Mouse (Mus musculus) liver, postnatal 0 days (tissue): Measurements from ENCODE around the gene Grrp1. TPM values are rescaled to one million over a fixed set of nuclear protein-coding genes. Genes with fewer than 3 reads are reported as not detected.
"Not testable (repeated sequence)": the region's sequence is repeated elsewhere in the genome, so short reads cannot be mapped to it uniquely, and the experiment has no call there.

Experiments used
- ATAC-seq: fragments of 200-750 bp; cut with Nextera tagmentation; 2 replicates; pipeline ENCODE4 v1.8.0; 2017; ENCODE audit warnings: mild to moderate bottlenecking, moderate library complexity
- DNase-seq: peaks from one replicate; pipeline ENCODE4 v3.0.0-alpha.2; 2016
- H3K27ac ChIP-seq: fragments of 300-500 bp; sonication (generic); 2 replicates; pipeline ENCODE4 v1.5.1; 2014; ENCODE audit warnings: antibody characterized with exemption, moderate library complexity, mild to moderate bottlenecking, low read depth
- H3K27me3 ChIP-seq: fragments of 300-500 bp; sonication (generic); 2 replicates; pipeline ENCODE4 v1.6.1; 2014; ENCODE audit warnings: low read length, control low read depth, mixed read lengths; ENCODE audit not compliant: insufficient read depth
- H3K36me3 ChIP-seq: fragments of 300-500 bp; sonication (generic); replicated peaks from 2 replicates; pipeline ENCODE4 v1.6.1; 2014; ENCODE audit warnings: mild to moderate bottlenecking, control low read depth, low read length, moderate library complexity, mixed read lengths; ENCODE audit not compliant: insufficient read depth
- H3K4me1 ChIP-seq: fragments of 300-500 bp; sonication (generic); 2 replicates; pipeline ENCODE4 v1.6.1; 2014; ENCODE audit warnings: antibody characterized with exemption, mild to moderate bottlenecking, control low read depth; ENCODE audit not compliant: insufficient read depth
- H3K4me2 ChIP-seq: fragments of 300-500 bp; sonication (generic); 2 replicates; pipeline ENCODE4 v1.6.1; 2014; ENCODE audit warnings: low read depth, mild to moderate bottlenecking, low read length, moderate library complexity, mixed read lengths
- H3K4me3 ChIP-seq: fragments of 300-500 bp; sonication (generic); 2 replicates; pipeline ENCODE4 v1.5.1; 2014; ENCODE audit warnings: low read depth, low read length
- H3K9ac ChIP-seq: fragments of 300-500 bp; sonication (generic); replicated peaks from 2 replicates; pipeline ENCODE4 v1.6.1; 2014; ENCODE audit warnings: mild to moderate bottlenecking, moderate library complexity
- H3K9me3 ChIP-seq: fragments of 300-500 bp; sonication (generic); 2 replicates; pipeline ENCODE4 v1.6.1; 2016; ENCODE audit warnings: mild to moderate bottlenecking, control low read depth, low read length, mixed read lengths
- CTCF ChIP-seq: sonication (generic); IDR thresholded peaks from 2 replicates; pipeline ENCODE4 v1.5.1; 2016; ENCODE audit warnings: antibody characterized with exemption, low read depth
- EP300 ChIP-seq: IDR thresholded peaks from 2 replicates; pipeline ENCODE4 v1.6.1; 2016; ENCODE audit warnings: antibody characterized with exemption, low read depth, mild to moderate bottlenecking
- WGBS: fragments of 180-500 bp; shearing (Covaris S2); extraction: QIAGEN DNeasy Blood & Tissue Kit; methylation state at CpG from one replicate; pipeline ENCODE4 v1.1.7; 2014; ENCODE audit not compliant: insufficient replicate concordance; 5-methylcytosine and 5-hydroxymethylcytosine counted together
- polyA plus RNA-seq: library from polyadenylated mRNA; unstranded; fragments of >200 nt; fragmentation: Nextera tagmentation; extraction: Ambion mirVana; gene quantifications from 2 replicates; pipeline ENCODE4 v1.2.1, GENCODE M21; 2015

Grrp1 gene
- polyA plus RNA-seq, 1 experiment from 2014 or later = 1.4 TPM

GRCm38 (mm10) chr4:134272731-134273416 is 19.0 kb upstream of the Grrp1 start:
- Histone ChIP-seq H3K4me3 (peak overlapping the region; percentile 40), H3K27ac (peak overlapping the region; percentile 87)
- DNase-seq = no peak

GRCm38 (mm10) chr4:134271979-134272378 is 18.1 kb upstream of the Grrp1 start:
- Histone ChIP-seq H3K4me3 (no peak overlapping the region), H3K9me3 (no peaks in the 10 kb centered on the region), H3K4me2 (no peak overlapping the region), H3K27ac (no peak overlapping the region), H3K9ac (no peak overlapping the region), H3K36me3 (peaks cover 12% of the 10 kb centered on the region), H3K27me3 (no peaks in the 10 kb centered on the region), H3K4me1 (peaks cover 14% of the 10 kb centered on the region)
- no peak for TF ChIP-seq EP300
- TF ChIP-seq CTCF = no peak
- DNase-seq (no peak), ATAC-seq (no peak)
- 66% methylated on average over 7 of the region's 7 CpGs for WGBS

More at GRCm38 (mm10) chr4:134272731-134273416, 19.0 kb upstream of the Grrp1 start:
- Histone ChIP-seq H3K4me1 (peaks cover 14% of the 10 kb centered on the region), H3K4me2 (peak overlapping the region; percentile 70), H3K27me3 (no peaks in the 10 kb centered on the region), H3K9ac (peak overlapping the region; percentile 48), H3K36me3 (peaks cover 21% of the 10 kb centered on the region), H3K9me3 (no peaks in the 10 kb centered on the region)
- no peak for ATAC-seq
- TF ChIP-seq CTCF (no peak), EP300 (no peak)
- WGBS = 13% methylated on average over 13 of the region's 13 CpGs

GRCm38 (mm10) chr4:134269622-134270021 is 15.7 kb upstream of the Grrp1 start:
- not testable (repeated sequence) for DNase-seq, ATAC-seq, H3K4me3 ChIP-seq

GRCm38 (mm10) chr4:134268102-134268655 is 14.3 kb upstream of the Grrp1 start:
- Histone ChIP-seq H3K27ac (no peak overlapping the region), H3K36me3 (no peaks in the 10 kb centered on the region), H3K9ac (no peak overlapping the region), H3K4me2 (no peak overlapping the region), H3K4me1 (peaks cover 6% of the 10 kb centered on the region), H3K9me3 (no peaks in the 10 kb centered on the region), H3K4me3 (no peak overlapping the region), H3K27me3 (no peaks in the 10 kb centered on the region)
- TF ChIP-seq CTCF (no peak), EP300 (no peak)
- 72% methylated on average over 19 of the region's 19 CpGs for WGBS
- DNase-seq = no peak
- ATAC-seq = no peak

More at GRCm38 (mm10) chr4:134269622-134270021, 15.7 kb upstream of the Grrp1 start:
- H3K9me3 ChIP-seq, H3K27me3 ChIP-seq, H3K9ac ChIP-seq, H3K4me2 ChIP-seq, H3K27ac ChIP-seq, H3K36me3 ChIP-seq: not testable (repeated sequence)
- TF ChIP-seq CTCF = peak; percentile 69
- H3K4me1 ChIP-seq = peaks cover 14% of the 10 kb centered on the region

DNA sequence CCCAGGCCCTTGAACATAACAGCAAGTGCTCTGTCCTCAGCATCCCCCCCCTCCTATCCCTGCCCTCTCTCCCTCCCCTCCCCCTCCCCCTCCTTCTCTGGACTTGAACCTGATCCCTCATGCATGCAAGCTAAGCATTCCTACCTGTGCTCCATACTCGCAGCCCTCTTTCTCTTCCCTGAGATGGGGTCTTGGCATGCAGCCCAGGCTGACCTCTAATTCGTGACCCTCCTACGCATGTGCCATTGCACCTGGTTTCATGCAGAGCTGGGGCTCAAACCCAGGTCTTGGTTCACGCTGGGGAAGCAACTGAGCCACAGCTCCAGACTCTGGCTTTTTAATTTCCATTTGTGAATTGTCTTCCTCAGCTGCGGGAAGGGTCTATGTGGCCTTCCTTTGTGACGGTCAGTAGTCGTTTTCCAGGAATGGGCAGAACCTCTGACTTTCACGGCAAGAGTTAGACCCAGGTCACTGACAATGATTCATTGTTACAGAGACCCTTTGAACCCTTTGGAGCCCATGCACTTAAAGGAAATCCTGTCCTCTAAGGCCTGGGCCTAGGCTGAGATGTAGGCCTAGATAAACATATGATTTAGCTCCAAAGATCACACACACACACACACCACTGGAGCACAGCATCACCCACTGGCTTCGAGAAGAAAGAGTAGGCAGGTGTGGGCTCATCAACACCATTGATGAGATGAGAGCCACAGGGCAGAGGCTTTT is 12.1 kb upstream of the Grrp1 start:
- WGBS = 69% methylated on average over 9 of the region's 9 CpGs
- no peaks in the 10 kb centered on the region for H3K4me1 ChIP-seq
- ATAC-seq (no peak), DNase-seq (no peak)
- TF ChIP-seq EP300 = no peak
- TF ChIP-seq CTCF = no peak
- H3K36me3 ChIP-seq = no peaks in the 10 kb centered on the region
- H3K27ac ChIP-seq = no peak overlapping the region
- no peak overlapping the region for H3K4me2 ChIP-seq
- no peaks in the 10 kb centered on the region for H3K9me3 ChIP-seq
- no peak overlapping the region for H3K4me3 ChIP-seq
- no peaks in the 10 kb centered on the region for H3K27me3 ChIP-seq
- H3K9ac ChIP-seq = no peak overlapping the region

DNA sequence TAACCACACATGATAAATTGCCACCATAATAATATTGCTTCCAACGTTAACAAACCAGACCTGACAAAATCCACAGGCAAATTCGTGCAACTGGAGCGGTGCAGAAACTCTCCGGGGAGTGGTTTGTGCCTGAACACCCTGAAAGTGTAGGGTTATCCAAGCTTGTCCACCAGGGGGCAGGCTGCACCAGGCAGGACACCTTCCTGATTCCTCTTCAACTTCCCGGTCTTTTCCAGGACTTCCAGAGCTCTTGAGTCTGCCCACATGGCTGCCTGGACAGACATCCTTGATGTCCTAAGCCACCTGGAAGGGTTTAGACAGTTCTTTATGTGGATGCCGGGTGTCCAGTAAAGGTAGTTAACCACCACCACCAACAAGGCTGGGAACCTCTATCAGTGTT is 9.3 kb upstream of the Grrp1 start:
- no peaks in the 10 kb centered on the region for H3K9me3 ChIP-seq
- H3K36me3 ChIP-seq = no peaks in the 10 kb centered on the region
- WGBS = 35% methylated on average over 6 of the region's 6 CpGs
- H3K9ac ChIP-seq = no peak overlapping the region
- H3K4me2 ChIP-seq = no peak overlapping the region
- ATAC-seq (no peak), DNase-seq (peak; percentile 80)
- 0 out of 2 replicates have a peak, but pooled peaks cover 2% of the 10 kb centered on the region for H3K27me3 ChIP-seq
- H3K4me3 ChIP-seq = no peak overlapping the region
- TF ChIP-seq CTCF = peak; percentile 90
- TF ChIP-seq EP300 = no peak
- H3K27ac ChIP-seq = no peak overlapping the region
- peaks cover 3% of the 10 kb centered on the region; the same call in 1 of the 2 replicates for H3K4me1 ChIP-seq
